Mouse (Mus musculus): ENCODE data around the gene Rfx1. TPM values are rescaled to one million over a fixed set of nuclear protein-coding genes. Genes with fewer than 3 reads are reported as not detected.

Rfx1 gene
- total and polyA plus RNA-seq, 3 experiments = 3.2 to 13.1 (median 10.8) TPM

GRCm38 (mm10) chr8:84024171-84024570 lies 42.5 kb upstream of the Rfx1 start (continued):
- TF ChIP-seq JUN (IDR thresholded peaks at IDR 0.05; ENCODE audit: insufficient read depth, low read depth, low read length) = no peak
- no peak for TF ChIP-seq TCF12 (IDR thresholded peaks at IDR 0.05; ENCODE audit: low read depth, low read length)
- no peak for TF ChIP-seq MXI1 (IDR thresholded peaks at IDR 0.05; ENCODE audit: low read depth, low read length)

- in situ Hi-C loops (cut with MboI; ENCODE audit: low pct_ligation_motif_present, low pct_unique_long_range_greater_than_20kb, low sequenced_read_pairs) = loop anchor here (25.0 kb wide), 1 partner anchor 311 kb away; no protein-coding TSS in a partner anchor
- H3K4me1 ChIP-seq (ENCODE audit: control insufficient read depth in 1 of 2, insufficient read depth in 2 of 2) = peaks cover 2 to 4% of the 10 kb centered on the region in 2 experiments; a peak in 3 of 4 replicates
- H3K36me3 ChIP-seq (replicated peaks in 1 of 2; ENCODE audit: control insufficient read depth in 1 of 2, insufficient read depth in 1 of 2, low read length in 1 of 2) = peaks cover 0 to 10% of the 10 kb centered on the region in 2 experiments
- H3K4me3 ChIP-seq (replicated peaks in 1 of 3; ENCODE audit: low read depth in 2 of 3, low read length in 2 of 3, poor library complexity in 1 of 3) = no peak overlapping the region
- H3K27me3 ChIP-seq (replicated peaks) = peaks cover 13% of the 10 kb centered on the region
- no peak overlapping the region for H3K4me2 ChIP-seq (ENCODE audit: insufficient read depth, low read depth, poor library complexity, severe bottlenecking)
- no peak overlapping the region for H3K9ac ChIP-seq (ENCODE audit: insufficient read depth, low read depth)
- no peaks in the 10 kb centered on the region for H3K79me2 ChIP-seq (replicated peaks; ENCODE audit: control insufficient read depth, extremely low read depth, insufficient read depth, poor library complexity, severe bottlenecking)
- dilution Hi-C loops (cut with MboI; ENCODE audit: extremely low pct_ligation_motif_present, extremely low pct_unique_long_range_greater_than_20kb, low sequenced_read_pairs) = no loop called here
- no peaks in the 10 kb centered on the region for H3K9me3 ChIP-seq (replicated peaks; ENCODE audit: low read length)
- no peak overlapping the region for H3K27ac ChIP-seq (ENCODE audit: insufficient read depth, low read depth)
- DNase-seq (ENCODE audit: extremely low read depth) = no peak
- TF ChIP-seq MXI1 (IDR thresholded peaks at IDR 0.05; ENCODE audit: low read depth, low read length) = no peak
- no peak for TF ChIP-seq BHLHE40 (IDR thresholded peaks at IDR 0.05; ENCODE audit: low read depth, low read length)
Measured at GRCm38 (mm10) chr8:84025863-84026262, 40.8 kb upstream of the Rfx1 start.

GRCm38 (mm10) chr8:84027449-84027848 lies 39.2 kb upstream of the Rfx1 start:
- Histone ChIP-seq H3K27ac (ENCODE audit: insufficient read depth, low read depth) (no peak overlapping the region), H3K27me3 (replicated peaks) (peaks cover 9% of the 10 kb centered on the region), H3K9ac (ENCODE audit: insufficient read depth, low read depth) (no peak overlapping the region), H3K4me3 (replicated peaks in 1 of 3; ENCODE audit: low read depth in 2 of 3, low read length in 2 of 3, poor library complexity in 1 of 3) (no peak overlapping the region), H3K4me2 (ENCODE audit: insufficient read depth, low read depth, poor library complexity, severe bottlenecking) (no peak overlapping the region), H3K9me3 (replicated peaks; ENCODE audit: low read length) (no peaks in the 10 kb centered on the region), H3K36me3 (replicated peaks in 1 of 2; ENCODE audit: control insufficient read depth in 1 of 2, insufficient read depth in 1 of 2, low read length in 1 of 2) (peaks cover 0 to 23% of the 10 kb centered on the region in 2 experiments), H3K4me1 (ENCODE audit: control insufficient read depth in 1 of 2, insufficient read depth in 2 of 2) (peaks cover 2 to 4% of the 10 kb centered on the region in 2 experiments; a peak in 3 of 4 replicates), H3K79me2 (replicated peaks; ENCODE audit: control insufficient read depth, extremely low read depth, insufficient read depth, poor library complexity, severe bottlenecking) (no peaks in the 10 kb centered on the region)
- in situ Hi-C loops (cut with MboI; ENCODE audit: low pct_ligation_motif_present, low pct_unique_long_range_greater_than_20kb, low sequenced_read_pairs) (loop anchor here (25.0 kb wide), 1 partner anchor 310 kb away; no protein-coding TSS in a partner anchor), dilution Hi-C loops (cut with MboI; ENCODE audit: extremely low pct_ligation_motif_present, extremely low pct_unique_long_range_greater_than_20kb, low sequenced_read_pairs) (no loop called here)
- DNase-seq (ENCODE audit: extremely low read depth) = peak; percentile 48
- TF ChIP-seq PAX5 (IDR thresholded peaks at IDR 0.05; ENCODE audit: low read length) = no peak
- no peak for TF ChIP-seq ZKSCAN1 (IDR thresholded peaks at IDR 0.05; ENCODE audit: borderline replicate concordance, low read depth, low read length)

- in situ Hi-C loops (cut with MboI; ENCODE audit: low pct_ligation_motif_present, low pct_unique_long_range_greater_than_20kb, low sequenced_read_pairs) = loop anchor here (25.0 kb wide), 1 partner anchor 308 kb away; no protein-coding TSS in a partner anchor
- H3K27me3 ChIP-seq (replicated peaks) = peaks cover 1% of the 10 kb centered on the region
- DNase-seq (ENCODE audit: extremely low read depth) = peak; percentile 19
- TF ChIP-seq MAFK (IDR thresholded peaks at IDR 0.05; ENCODE audit: insufficient replicate concordance, low read length) = no peak
- TF ChIP-seq ZNF384 (IDR thresholded peaks at IDR 0.05; ENCODE audit: low read depth, low read length) = no peak
- no peak for TF ChIP-seq SIN3A (IDR thresholded peaks at IDR 0.05; ENCODE audit: low read length)
- no peak for TF ChIP-seq RAD21 (IDR thresholded peaks at IDR 0.05; ENCODE audit: low read depth, low read length)
- TF ChIP-seq USF1 (IDR thresholded peaks at IDR 0.05; ENCODE audit: low read depth, low read length) = no peak
- no peak for TF ChIP-seq UBTF (IDR thresholded peaks at IDR 0.05; ENCODE audit: low read depth, low read length)
- TF ChIP-seq JUN (IDR thresholded peaks at IDR 0.05; ENCODE audit: insufficient read depth, low read depth, low read length) = no peak
- TF ChIP-seq POLR2AphosphoS2 (IDR thresholded peaks at IDR 0.05; ENCODE audit: low read depth, low read length) = no peak
- no peak for TF ChIP-seq IRF4 (IDR thresholded peaks at IDR 0.05; ENCODE audit: low read depth, low read length)
- TF ChIP-seq MXI1 (IDR thresholded peaks at IDR 0.05; ENCODE audit: low read depth, low read length) = no peak
- no peak for TF ChIP-seq NELFE (IDR thresholded peaks at IDR 0.05; ENCODE audit: low read depth, low read length)
- no peak for TF ChIP-seq BHLHE40 (IDR thresholded peaks at IDR 0.05; ENCODE audit: low read depth, low read length)
- TF ChIP-seq JUND (conservative IDR thresholded peaks at IDR 0.05; ENCODE audit: low read depth, low read length) = no peak
- no peak for TF ChIP-seq CTCF (conservative IDR thresholded peaks at IDR 0.05 in 1 of 2, IDR thresholded peaks at IDR 0.05 in 1 of 2; ENCODE audit: low read depth in 2 of 2, low read length in 2 of 2)
- TF ChIP-seq NRF1 (IDR thresholded peaks at IDR 0.05; ENCODE audit: low read depth, low read length) = no peak
- no peak overlapping the region for H3K9ac ChIP-seq (ENCODE audit: insufficient read depth, low read depth)
- H3K4me1 ChIP-seq (ENCODE audit: control insufficient read depth in 1 of 2, insufficient read depth in 2 of 2) = peaks cover 2 to 4% of the 10 kb centered on the region in 2 experiments; a peak in 3 of 4 replicates
- no peak overlapping the region for H3K4me2 ChIP-seq (ENCODE audit: insufficient read depth, low read depth, poor library complexity, severe bottlenecking)
- dilution Hi-C loops (cut with MboI; ENCODE audit: extremely low pct_ligation_motif_present, extremely low pct_unique_long_range_greater_than_20kb, low sequenced_read_pairs) = no loop called here
- no peaks in the 10 kb centered on the region for H3K9me3 ChIP-seq (replicated peaks; ENCODE audit: low read length)
- H3K27ac ChIP-seq (ENCODE audit: insufficient read depth, low read depth) = no peak overlapping the region
- peaks cover 0 to 38% of the 10 kb centered on the region in 2 experiments for H3K36me3 ChIP-seq (replicated peaks in 1 of 2; ENCODE audit: control insufficient read depth in 1 of 2, insufficient read depth in 1 of 2, low read length in 1 of 2)
- no peak overlapping the region for H3K4me3 ChIP-seq (replicated peaks in 1 of 3; ENCODE audit: low read depth in 2 of 3, low read length in 2 of 3, poor library complexity in 1 of 3)
- no peaks in the 10 kb centered on the region for H3K79me2 ChIP-seq (replicated peaks; ENCODE audit: control insufficient read depth, extremely low read depth, insufficient read depth, poor library complexity, severe bottlenecking)
Measured at GRCm38 (mm10) chr8:84029272-84029671, 37.4 kb upstream of the Rfx1 start.

Data from CH12.LX (cell line).